Mouse (Mus musculus) kidney, postnatal 25 days (tissue): ENCODE measurements around the gene Mrps12.

ENCODE experiments used
- DNase-seq, 2 experiments: peaks; one replicate each; pipeline ENCODE4 v3.0.0; 2021; ENCODE audit warnings: mixed read lengths in 2 of 2

Mrps12 gene

DNA sequence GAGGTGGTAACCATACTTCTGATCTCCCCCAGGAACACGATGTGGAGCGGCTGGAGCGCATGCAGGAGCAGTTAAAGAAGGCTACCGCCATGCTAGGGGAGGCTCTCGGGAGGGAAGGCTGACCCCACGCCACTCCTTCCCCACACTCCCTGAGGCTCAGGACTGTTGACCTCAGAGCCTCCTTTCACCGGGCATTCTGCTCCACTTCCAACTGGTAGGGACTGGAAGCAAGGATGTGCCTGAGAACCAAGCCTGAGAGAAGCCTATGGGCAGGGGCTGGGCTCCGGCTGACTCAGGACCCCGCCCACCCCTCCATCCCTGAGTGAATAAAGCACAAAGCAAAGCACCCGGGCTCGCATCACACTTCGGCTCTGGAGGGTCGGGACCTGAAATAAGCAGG lies 17.0 kb upstream of the Mrps12 start:
- no peak for DNase-seq

DNA sequence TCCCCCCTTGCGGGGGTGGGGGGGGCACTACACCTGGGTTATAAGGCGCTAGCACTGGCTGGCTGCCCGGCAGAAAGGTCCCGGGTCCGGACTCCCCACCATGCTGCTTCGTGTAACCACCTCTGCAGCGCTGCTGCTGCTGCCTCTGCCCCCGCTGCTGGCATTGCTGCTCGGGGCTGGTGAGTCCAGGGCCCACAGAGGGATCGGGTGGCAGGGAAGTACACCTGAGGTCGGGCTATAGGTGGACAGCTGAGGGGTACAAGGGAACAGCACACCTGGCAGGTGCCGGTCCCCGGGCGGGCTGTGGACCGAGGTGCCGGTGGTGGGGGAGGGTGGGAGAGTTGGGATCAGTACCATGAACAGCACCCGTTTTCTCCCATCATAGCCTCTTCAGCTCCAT lies 14.5 kb upstream of the Mrps12 start, which contains the start of gene Ccer2:
TSS of gene Ccer2 (plus strand) at position 96 of the 400 bp plus-strand sequence.
- DNase-seq, result no peak

DNA sequence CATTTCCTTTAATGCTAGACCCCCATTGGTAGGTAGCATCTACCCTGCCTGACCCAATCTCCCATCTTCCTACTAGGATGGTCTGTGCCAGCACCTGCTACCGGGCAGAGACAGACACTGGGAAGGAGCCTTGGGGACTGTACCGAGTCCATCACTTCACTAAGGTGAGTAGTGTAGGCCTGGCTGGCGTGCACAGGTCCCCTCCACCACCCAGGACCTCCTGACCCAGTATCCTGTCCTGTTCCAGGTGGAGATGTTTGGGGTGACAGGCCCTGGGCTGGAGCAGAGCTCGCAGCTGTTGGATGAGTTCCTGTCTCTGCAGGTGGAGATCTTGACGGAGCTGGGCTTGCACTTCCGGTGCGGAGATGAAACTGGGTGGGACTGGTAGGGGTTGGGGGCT lies 8.3 kb upstream of the Mrps12 start:
- no peak for DNase-seq

DNA sequence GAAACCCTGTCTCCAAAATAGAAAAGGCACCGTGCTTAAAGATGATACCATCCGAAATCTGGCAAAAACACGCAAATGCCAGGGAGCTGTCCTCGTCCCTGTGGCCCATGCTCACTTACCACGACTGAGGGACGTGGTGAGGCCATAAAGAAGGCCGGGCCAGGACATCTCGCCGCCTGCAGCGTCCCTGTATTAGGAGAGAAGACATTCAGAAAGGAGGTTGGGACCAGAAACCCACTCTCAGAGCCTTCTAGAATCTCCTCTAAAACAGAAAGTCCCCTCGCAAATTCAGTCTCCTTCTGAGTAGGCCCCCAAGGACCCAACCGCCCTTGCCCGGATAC lies 282 bp downstream of the Mrps12 start:
- DNase-seq, result no peak

DNA sequence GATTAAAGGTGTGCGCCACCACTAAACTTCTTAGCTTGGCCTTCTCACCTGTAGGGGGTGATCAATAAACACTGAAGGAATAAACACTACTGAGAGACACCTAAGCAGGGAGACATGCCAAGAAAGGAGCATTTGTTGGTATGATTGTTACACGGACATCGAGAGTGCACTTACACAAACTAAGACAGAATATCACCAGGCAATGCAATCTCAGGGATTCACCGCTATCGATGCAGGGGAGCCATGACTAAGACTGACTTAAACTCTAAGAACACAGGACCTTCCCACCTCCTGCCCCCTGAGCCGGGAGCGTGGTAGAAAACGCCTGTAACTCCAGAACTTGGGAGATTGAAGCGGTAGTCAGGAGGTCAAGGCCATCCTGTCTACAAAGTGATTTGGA lies 671 bp downstream of the Mrps12 start:
- DNase-seq, result no peak

DNA sequence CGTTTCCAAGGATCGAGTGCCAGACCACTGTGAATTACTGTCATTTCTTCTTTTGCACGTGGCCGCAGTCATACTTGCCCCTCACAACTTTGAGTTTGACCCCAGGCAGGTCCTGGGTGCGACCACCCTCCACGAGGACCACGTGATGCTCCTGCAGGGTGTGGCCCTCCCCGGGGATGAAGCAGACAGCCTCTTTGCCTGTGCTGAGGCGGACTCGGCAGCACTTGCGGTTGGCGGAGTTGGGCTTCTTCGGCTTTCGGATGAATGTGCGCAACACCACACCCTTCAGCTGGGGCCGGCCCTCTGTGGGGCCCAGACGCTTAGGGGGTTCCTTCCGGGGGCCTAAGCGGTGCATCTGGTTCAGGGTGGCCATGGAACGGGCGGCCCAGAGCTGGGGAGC lies 1.8 kb downstream of the Mrps12 start:
- no peak for DNase-seq

DNA sequence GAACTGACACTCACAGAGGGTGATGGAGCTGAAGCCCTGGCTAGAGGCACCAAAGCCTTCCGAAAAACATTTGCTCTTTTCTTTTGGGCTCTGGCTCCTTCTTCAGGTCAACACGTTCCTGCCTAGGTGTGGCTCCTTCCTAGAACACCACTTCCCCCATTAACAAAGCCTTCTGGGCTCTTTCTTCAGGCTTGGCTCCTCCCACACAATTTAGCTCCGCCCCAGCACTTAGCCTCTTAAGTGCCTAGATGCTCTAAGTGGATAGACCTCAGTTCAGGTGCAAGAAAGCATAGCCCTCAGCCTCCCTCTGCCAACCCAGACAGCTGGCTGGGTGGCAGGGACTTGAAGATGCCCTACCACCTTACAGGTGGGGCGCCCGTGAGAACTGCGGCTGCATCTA lies 5.9 kb downstream of the Mrps12 start:
- no peak for DNase-seq

DNA sequence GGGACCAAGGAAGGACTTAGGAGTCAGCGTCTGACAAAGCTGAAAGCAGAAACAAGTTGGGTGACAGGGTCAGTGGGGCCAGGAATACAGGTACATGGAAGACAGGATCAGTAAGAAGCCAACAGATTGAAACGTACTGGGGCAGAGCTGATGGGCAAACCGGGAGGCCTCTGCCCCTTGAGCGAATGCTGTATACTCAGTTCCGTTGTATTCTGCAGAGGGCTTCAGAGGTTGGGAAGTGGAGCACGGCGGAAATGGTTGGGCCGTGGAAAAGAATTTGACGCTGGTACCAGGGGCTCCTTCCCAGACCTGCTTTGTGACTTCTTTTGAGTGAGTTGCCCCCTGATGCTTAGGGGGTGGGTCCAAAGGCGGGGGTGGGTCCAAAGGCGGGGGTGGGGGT lies 8.4 kb downstream of the Mrps12 start:
- DNase-seq, result no peak

DNA sequence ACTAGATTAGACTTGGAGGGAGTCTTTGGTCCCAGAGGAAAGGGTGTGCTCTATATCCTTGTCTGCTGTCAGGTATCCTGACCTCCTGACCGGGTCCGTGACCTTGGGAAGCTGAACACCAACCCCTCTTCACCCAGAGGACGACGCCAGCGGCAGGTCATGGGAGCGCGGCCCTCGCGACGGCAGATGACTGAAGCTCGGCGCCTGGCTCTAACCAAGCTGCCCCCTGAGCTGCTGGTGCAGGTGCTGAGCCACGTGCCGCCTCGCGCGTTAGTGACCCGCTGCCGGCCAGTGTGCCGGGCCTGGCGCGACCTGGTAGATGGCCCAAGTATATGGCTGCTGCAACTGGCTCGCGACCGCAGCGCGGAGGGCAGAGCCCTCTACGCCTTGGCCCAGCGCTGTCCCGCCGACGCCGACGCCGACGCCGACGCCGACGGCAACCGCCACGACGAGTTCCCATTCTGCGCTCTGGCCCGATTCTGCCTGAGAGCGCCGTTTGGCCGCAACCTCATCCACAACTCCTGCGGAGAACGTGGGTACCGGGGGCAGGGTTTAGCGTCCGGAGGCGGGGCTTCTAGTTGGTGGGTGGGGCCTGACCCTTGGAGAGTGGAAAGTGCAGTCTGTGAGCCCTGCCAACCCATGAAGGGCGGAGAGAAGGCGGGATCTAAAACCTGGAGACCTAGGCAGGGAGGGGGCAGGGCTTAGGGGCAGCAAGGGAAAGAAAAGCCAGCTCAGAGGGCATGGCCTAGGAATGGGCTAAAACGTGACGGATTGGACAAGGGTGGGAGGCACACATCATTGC lies 9.1 kb downstream of the Mrps12 start:
- peak; percentile 94 to 95 for DNase-seq

DNA sequence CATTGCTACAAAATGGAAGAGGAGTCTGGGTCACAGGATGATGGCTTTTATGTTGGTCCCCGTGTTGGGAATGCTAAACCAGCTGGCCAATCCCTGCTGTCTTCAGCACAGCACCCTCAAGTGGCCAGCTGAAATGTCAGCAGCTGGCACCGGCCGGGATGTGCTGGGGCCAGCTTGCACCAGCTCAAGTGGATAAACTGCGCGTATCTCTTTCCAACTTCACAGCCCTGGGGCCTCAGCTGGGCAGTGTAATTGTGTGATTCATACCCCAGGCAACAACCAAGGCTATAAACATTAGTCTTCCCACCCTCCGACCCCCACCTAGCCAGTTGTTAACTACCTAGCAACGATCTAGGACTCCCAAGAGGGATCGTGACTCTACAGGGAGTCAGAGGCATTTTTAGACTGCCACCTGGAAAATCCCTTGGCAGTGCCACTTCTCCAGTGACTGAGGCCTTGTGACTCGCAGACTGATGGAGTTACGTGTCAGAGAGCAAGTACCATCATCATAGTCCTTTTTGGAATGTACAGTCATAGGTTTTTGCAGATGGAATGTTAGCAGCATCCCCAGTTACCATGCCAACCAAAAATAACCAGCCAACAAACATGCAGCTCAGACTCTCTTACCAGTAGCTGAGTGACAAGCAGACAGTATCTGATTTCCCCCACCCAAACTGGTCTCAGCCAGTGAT lies 13.8 kb downstream of the Mrps12 start:
- DNase-seq, result no peak

DNA sequence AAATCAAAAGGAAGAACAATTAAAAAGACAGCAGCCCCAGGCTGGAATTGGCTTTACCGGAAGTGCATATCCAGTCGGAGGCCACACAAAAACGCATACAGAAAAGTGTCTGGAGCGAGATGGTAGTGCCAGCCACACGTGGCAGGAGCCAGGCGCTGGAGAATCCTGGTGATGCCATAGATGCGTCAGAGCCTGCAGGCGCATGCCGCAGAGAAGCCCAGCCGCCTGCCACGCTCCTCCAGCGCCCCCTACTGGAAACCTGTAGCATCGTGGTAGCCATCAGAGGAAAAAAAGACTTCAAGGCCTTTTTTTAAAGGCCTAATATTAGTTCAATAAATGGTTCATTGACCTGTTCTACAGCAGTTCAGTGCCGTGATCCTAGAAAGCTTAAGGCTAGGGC lies 15.0 kb downstream of the Mrps12 start:
- peak; percentile 70 to 72 for DNase-seq

DNA sequence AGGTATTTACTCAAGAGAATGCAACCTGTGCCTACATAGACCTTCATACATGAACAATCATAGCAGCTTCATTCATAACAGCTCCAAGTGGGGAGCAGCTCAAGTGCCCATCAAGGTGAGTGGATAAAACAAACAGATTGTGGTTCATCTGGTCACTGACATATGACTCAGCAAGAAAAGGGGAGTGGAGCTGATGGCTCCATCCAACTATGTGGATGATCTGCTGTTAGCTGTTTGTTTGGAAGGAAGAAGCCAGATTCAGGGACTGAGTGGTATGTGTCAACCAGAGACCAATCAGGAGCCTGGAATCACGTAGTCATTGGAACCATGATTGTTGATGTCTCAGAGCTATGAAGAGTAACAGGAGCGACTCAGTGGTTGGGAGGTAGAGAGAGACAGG lies 17.0 kb downstream of the Mrps12 start:
- DNase-seq, result no peak

DNA sequence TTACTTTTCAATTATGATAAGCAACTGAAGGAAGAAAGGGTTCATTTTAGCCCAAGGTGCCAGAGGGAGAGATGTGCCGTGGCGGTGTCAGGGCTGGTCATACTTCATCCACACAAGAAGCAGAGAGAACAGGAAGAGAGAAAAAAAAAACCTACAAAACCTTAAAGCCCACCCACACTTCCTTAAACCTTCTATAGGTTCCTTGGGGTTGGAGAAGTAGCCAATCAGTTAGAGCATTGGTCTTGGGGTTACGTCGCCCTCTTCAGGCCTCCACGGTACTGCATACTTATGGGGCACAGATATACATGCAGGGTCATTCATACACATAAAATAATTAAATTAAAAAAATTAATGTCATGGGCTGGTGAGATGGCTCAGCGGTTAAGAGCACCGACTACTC lies 19.5 kb downstream of the Mrps12 start:
- DNase-seq, result no peak

DNA sequence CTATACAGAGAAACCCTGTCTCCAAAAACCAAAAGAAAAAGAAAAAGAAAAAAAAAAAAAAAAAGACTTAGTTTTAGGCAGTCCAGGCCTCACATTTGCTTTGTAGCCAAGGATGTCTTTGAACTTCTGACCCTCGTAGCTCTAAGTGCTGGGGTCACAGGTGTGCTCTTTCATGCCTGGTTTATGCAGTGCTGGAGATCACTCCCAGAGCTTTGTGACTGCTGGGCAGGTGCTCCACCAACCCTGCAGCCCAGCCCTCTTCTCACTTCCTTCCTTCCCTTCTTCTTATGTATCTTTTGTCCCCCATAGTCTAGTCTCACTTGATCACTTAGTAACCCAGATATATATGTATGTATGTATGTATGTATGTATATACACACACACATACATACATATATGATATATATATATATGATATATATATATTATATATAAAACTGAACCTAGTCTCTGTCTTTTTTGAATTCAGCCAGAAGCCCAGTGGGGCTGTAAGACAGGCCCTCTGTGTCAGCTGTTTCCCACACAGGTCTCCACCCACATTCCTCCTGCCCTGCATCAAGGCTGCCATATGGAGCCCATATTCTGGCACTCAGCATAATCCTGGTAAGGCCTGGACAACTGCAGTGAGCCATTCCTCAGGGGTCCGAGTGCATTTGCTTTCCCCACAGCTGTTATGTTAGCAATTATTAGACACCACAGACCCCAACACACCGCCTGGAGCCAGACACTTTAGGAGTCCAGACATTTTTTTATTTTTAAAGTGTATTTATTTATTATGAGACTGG lies 20.7 kb downstream of the Mrps12 start:
- DNase-seq, result no peak

DNA sequence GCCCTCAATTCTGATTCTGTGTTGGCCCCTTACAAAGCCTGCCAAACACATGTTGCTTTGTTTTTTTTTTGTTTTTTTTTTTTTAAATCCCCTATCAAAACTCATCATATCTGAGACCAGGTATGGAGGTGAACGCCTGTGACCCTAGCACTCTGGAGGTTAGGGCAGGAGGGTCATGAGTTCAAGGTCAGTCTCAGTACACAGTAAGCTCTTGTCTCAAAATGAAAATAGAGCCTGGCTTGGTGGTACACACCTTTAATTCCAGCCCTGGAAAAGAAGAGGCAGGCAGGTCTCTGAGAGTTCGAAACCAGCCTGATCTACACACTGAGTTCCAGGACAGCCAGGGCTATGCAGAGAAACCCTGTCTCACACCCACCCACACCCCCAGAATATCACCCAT lies 22.0 kb downstream of the Mrps12 start:
- DNase-seq, result no peak

DNA sequence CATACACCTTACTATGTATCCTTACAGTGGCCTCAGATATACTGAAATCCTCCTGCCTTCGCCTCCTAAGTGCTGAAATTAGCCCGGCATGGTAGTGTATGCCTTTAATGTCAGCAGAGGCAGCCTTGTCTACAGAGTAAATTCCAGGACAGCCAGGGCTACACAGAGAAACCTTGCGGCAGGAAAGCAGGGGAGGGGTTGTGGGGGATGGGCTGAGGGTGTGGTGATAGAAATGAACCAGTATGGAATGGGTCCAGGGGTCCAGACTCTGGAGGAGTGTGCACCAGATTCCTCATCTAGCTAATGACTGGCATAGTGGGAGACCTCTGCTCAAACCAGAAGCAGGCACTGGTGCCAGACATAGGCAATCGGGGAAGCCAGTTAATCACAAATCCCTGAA lies 22.5 kb downstream of the Mrps12 start:
- DNase-seq, result no peak

DNA sequence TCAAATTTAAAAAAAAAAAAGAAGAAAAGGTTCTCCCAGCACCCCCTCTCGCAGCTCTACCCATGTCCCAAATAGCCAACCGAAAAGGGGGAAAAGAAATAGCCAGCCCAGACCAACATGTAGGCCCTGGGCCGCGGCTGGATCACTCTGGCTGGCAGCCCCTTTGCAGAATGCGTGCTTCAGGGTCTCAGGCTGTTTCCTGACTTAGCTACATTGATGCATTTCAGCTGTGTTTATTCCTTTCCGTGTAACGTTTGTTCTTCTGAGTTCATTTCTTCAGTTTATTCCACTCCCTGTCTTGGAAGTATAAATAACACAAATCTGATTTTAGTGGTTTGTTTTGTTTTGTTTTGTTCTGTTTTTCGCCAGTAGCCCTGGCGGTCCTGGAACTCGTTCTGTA lies 23.9 kb downstream of the Mrps12 start:
- no peak for DNase-seq

DNA sequence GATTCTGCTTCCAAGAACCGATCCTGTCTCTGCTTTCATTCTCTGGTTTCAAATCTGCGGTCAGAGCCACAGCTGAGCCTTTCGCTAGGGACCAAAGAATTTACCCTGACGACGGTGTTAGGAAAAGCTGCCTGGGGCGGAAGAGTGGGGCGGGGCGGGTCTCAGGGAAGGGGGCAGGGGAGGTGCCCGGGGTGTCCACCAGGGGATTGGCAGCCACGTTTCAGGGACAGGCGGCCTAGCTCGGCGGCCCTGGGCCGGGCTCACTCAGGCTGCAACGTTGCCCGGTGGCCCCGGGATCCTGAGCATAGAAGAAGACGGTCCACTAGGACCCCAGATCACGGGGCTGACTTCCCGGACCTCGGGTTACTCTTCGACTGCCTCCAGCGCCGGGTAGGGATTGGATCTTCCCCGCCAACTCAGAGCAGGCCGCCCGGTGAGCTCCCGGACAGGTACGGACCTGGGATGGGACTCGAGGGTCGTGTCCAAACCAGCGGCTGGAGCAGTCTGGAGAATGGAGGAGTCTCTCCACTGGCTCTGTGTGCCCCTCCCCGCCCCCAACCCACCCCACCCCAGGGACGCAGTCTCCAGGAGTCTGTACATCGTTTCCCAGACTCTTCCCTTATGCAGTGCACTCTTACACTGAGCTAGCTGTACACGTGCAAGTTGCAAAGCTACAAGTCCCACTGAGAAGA lies 24.9 kb downstream of the Mrps12 start, which contains the start of gene Fbxo17:
TSS of gene Fbxo17 (plus strand) at position 215 of the 692 bp plus-strand sequence.
- peak; percentile 62 to 70 for DNase-seq

DNA sequence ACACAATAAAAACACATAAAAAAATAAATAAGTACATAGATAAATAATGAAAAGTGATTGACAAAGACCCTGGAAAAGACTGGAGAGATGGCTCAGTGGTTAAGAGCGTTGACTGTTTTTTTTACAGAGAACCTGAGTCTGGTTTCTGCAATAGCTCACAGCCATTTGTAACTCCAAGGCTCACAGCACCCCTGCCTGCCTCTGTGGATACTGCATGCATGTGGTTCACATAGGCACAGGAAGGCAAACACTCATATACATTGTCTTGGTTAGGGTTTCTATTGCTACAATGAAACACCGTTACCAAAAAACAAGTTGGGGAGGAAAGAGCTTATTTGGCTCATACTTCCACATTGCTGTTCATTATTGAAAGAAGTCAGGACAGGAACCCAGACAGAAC lies 26.0 kb downstream of the Mrps12 start:
- DNase-seq, result no peak

DNA sequence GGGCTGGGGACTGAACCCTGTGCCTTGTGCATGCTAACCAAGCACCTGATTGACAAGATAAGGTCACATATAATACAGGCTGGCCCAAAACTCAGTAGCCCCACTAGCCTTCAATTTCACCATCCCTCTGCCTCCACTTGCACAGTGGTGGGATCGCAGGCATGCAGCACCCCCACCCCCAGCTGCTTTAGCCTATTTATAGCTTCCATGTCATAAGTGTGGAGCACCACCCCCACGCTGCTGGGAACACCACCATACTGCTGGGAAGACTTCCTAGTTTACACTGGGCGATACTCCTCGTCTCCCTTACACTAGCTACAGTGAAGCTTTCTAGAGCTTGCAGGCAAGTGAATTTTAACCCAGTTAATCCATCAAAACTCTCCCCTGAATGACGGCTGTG lies 27.0 kb downstream of the Mrps12 start:
- no peak for DNase-seq

DNA sequence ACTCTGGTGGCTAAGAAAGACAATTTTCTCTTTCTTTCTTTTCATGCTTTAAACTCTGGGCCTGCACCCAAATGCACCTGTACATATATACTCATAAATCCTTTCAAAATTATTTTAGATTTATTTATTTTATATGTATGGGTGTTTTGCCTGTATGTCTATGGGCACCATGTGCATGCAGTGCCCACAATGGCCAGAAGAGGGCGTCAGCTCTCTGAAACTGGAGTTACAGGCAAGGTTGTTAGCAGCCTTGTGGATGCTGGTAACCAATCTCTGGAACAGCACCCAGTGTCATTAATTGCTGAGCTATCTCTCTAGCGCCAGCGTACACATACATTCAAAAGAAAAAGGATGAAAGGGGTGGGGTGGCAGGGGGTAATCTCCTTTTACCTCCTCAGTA lies 30.7 kb downstream of the Mrps12 start:
- no peak for DNase-seq

DNA sequence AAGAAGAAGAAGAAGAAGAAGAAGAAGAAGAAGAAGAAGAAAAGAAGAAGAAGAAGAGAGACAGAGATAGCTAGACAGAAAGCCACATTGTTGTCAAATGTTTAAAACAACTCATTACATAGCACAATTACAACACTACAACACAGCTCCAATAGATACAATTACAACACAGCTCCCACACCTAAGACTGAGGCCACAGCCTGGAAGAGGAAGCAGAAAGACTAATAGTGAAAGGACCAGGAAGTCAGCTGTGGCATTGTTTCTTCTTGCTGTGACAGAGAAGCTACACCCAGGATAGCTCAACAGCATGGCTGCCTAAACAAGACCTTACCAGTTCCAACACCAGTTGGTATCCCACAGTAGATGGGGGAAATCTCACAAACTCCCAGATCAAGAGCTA lies 32.2 kb downstream of the Mrps12 start:
- no peak for DNase-seq

DNA sequence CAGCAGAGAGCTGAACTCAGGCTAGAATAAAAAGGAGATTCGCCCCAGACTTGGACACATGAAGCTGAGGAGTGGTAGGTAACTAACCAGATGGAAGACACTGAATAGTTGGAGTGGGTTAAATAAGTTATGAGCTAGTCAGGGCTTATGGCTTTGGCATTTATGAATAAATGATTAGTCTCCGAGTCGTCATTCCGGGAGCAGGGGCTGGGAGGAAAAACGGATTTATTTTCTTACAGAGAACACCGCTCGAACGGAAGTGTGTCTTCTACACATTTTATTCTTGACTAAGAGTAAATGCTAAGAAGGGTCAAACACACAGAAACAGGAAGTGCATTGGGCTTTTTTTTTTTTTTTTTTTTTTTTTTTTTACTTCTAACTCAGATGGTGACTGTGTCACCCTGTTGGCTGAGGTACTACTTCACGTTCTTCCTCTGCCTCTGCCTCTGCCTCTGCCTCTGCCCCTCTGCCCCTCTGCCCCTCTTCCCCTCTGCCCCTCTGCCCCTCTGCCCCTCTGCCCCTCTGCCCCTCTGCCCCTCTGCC lies 38.9 kb downstream of the Mrps12 start:
- DNase-seq, result no peak
